Mouse (Mus musculus): Measurements from ENCODE around the gene Gpr62.
"Not testable (repeated sequence)": the region's sequence is repeated elsewhere in the genome, so short reads cannot be mapped to it uniquely, and the experiment has no call there.

Gene Gpr62

DNA sequence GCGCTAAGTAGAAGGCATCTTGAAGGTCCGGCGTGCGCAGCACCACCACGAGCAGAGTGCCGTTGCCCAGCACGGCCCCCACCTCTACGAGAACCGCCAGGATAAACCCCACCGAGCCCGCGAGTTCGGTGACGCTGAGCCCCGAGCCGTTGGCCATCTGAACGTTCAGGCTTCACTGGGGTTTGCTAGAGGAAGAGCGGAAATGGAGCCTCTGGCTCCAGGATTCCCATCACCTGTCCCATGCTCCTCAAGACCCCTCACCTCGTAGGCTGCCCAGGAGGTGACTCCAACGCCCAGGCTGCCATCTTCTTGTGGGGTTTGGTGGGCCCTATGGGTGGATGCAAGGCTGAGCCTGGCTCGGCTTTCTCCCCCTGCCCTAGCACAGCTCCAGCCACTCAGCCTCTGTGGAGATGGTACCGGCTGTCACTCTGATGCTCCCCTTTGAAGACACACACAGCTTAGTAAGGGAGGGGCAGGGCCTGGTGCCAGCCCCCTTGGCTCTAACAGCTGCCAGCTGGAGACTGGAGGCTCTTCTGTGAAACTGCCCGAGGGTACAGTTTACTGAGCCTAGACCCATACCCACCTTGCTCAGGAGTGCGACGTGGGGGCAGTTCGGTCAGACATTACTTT, at the start of gene Gpr62:
Gene Gpr62 (minus strand): TSS at position 368 of the 630 bp plus-strand sequence.
- DNase-seq (ENCODE audit: low spot score in 2 of 2) = no peak

DNA sequence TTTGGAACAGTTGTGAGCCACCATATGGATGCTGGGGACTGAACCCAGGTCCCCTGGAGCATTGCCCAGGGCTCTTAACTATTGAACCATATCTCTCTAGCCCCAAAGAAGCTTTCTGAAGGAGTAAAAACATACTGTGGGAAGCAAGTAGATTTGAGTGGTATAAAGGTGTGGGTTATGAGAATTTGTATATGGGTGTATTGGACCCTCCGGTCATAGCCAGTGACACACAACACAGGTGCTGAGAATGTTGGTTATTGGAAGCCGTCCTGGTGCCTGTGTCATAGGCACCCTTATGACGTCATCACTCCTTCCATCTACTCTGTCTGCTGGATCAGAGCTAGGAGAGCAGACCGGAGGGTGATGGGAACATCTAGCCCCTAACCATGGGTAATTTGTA, 48.5 kb upstream of the Gpr62 start, which contains the start of gene Iqcf5:
Gene Iqcf5 (plus strand): TSS at position 301 of the 400 bp plus-strand sequence.
- DNase-seq (ENCODE audit: low spot score in 2 of 2) = no peak

DNA sequence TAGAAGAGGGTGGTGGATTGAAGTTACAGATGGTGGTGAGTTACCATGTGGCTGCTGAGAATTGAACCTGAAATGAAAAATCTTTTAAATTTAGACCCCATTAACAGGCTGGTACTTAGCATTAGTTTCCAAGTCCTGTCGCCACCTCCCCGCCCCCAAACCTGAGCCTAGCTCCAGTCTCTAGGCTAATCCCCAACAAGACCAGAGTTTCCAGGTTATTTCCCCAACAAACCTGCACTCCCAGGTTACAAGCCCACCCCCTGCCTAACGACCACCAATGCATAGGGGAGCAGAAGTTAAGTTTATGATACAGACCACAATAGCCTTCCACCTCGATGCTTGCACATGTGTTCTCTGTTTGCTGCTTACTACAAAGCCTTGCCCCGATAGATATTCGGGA, 47.8 kb upstream of the Gpr62 start:
- no peak for DNase-seq (ENCODE audit: low spot score in 2 of 2)

GRCm38 (mm10) chr9:106512729-106513450, 47.2 kb upstream of the Gpr62 start:
- peak in 1 of 2 experiments; percentile 2 for DNase-seq (ENCODE audit: low spot score in 2 of 2)

- no peak for DNase-seq (ENCODE audit: low spot score in 2 of 2)
Measured at GRCm38 (mm10) chr9:106509356-106509755, 43.6 kb upstream of the Gpr62 start.

- DNase-seq (ENCODE audit: low spot score in 2 of 2) = no peak
Measured at GRCm38 (mm10) chr9:106504246-106504645, 38.5 kb upstream of the Gpr62 start.

DNA sequence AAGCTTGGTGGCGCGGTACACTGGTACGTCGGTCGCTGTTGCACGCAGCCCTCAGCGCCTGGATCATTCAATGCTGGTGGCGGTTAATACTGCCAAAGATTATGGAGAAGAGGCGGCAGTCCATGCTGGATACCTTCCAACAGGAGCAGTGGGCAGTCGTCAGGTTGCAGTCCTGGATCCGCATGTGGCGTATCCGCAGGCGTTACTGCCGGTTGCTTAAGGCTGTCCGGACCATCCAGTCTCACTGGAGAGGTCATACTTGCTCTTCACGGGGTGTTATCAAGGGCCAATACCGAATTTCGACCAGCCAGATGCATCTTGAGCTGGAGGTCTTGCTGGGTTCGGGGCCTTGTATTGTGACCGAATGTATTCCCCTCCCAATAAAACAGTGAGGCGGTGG, 36.1 kb upstream of the Gpr62 start:
- DNase-seq (ENCODE audit: low spot score in 2 of 2) = no peak

- DNase-seq (ENCODE audit: low spot score in 2 of 2) = no peak
Measured at GRCm38 (mm10) chr9:106499667-106500066, 33.9 kb upstream of the Gpr62 start, which contains the start of gene Iqcf1. Iqcf1 (plus strand) TSS chr9:106499967.

DNA sequence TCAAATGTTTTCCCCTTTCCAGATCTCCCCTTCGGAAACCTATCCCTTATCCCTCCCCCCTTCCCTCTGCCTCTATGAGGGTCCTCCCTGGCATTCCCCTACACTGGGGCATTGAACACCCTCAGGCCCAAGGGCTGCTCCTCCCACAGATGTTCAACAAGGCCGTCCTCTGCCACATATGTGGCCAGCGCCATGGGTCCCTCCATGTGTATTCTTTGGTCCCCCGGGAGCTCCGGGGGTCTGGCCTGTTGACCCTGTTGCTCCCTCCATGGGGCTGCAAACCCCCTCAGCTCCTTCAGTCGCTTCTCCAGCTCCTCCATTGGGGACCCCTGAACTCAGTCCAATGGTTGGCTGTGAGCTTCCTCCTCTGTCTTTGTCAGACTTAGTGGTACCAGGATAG, 21.9 kb upstream of the Gpr62 start:
- DNase-seq (ENCODE audit: low spot score in 2 of 2) = not testable (repeated sequence)

GRCm38 (mm10) chr9:106485076-106485475, 19.3 kb upstream of the Gpr62 start:
- DNase-seq (ENCODE audit: low spot score in 2 of 2) = no peak

DNA sequence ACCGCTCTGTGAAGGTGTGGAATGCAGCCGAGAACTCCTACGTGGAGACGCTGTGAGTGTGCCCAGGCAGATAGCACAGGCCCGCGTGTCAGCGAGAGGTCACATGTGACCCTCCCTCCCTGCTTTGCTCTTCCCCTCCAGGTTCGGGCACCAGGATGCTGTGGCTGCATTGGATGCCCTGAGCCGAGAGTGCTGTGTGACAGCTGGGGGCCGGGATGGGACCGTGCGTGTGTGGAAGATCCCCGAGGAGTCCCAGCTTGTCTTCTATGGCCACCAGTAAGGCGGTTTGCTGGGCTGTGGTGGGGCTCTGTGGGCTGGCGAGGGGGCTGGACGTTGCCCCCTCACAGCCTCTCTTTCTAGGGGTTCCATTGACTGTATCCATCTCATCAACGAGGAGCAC, 17.9 kb upstream of the Gpr62 start:
- DNase-seq (ENCODE audit: low spot score in 2 of 2) = no peak

DNA sequence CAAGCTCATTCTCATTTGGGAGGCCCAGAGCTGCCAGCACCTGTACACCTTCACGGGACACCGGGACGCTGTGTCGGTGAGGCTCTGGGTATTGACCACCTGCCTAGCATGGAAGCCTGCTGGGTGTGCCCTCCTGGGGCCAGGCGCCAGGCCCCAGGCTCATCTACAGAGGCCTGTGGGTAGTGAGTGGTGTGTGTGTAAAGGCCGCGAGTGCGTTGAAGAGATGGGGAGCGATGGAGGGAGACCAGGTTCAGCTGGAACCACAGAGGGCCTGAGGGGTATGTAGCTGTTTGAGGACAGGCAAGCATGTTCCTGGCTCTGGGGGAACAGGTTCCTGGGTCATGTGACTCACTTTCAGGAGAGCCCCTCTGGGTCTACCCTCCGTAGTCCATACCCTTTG, 17.4 kb upstream of the Gpr62 start:
- DNase-seq (ENCODE audit: low spot score in 2 of 2) = no peak

DNA sequence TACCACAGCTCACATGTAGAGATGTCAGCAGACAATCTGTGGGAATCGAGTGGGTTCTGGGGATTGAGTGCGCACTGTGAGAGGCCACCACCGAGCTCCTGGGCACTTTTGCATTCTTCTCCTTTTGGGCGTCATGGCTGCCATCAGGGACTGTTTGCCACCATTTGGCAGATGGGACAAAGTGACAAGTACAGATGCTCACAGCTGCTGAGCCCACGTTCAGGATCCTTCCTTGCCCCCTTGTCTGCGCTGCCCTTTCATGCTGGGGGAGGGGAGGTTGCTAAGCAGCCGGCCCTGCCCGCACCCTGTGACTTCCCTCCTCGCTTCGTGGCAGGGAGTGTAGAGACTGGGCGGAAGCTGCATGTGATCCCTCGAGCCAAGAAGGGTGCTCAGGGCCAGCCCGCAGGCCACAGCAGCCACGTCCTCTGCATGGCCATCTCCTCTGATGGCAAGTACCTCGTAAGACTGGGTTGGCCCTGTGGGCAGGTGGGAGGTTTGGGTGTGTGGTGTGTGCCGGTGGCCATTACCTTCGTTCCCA, 16.9 kb upstream of the Gpr62 start:
- no peak for DNase-seq (ENCODE audit: low spot score in 2 of 2)

DNA sequence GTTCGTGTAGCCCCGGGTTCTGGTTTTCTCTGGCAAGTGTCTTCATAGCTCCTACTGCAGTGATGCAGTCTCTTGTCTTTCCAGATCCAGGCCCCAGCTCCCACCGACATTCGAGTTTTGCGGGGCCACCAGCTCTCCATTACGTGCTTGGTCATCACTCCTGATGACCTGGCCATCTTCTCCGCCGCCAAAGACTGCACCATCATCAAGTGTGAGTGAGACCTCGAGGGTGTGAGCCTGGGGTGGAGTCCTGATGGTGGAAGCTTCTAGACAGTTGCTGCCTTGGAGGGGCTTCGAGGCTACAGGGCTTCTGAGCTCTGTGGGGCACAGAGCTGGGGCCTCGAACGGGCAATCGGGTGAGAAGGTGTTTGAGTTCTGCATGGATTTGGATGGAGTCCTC, 15.9 kb upstream of the Gpr62 start:
- DNase-seq (ENCODE audit: low spot score in 2 of 2) = no peak

GRCm38 (mm10) chr9:106481075-106481474, 15.3 kb upstream of the Gpr62 start:
- no peak for DNase-seq (ENCODE audit: low spot score in 2 of 2)

DNA sequence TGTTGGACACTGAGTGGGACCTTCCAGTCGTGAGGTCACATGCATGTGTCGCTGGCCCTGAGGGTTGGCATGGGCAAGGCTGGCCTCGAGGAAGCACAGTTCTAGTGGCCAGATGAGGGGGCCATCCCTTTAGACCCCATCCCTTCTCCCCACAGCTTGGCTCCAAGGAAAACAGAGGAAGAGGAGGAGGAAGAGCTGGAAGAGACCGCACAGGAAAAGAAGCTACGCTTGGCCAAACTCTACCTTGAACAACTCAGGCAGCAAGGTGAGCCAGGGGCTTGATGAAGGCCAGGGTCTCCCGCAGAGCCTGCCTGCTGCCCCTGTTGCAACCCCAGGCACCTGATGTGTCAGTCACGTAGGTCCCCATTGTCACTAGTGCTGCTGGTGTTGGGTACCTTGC, 14.8 kb upstream of the Gpr62 start:
- DNase-seq (ENCODE audit: low spot score in 2 of 2) = no peak

DNA sequence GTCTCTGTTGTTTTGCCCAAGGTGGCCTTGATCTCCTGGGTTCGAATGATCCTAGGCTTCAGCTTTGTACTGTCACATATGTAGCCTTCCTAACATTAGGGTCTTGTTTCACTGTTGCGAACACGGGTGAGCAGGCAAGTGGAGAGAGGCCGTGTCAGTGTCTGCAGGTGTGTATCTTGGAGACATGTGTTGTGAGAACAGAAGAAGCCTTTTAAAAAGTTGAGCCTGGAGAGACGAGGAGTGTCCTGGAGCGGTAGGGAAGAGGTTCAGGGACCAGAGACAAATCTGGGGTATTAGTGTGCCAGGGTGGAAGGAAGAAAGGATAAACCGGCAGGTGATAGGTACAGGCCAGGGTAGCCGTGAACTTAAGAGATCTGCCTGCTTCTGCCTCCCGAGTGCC, 12.4 kb upstream of the Gpr62 start:
- DNase-seq (ENCODE audit: low spot score in 2 of 2) = no peak

GRCm38 (mm10) chr9:106477649-106478048, 11.9 kb upstream of the Gpr62 start:
- no peak for DNase-seq (ENCODE audit: low spot score in 2 of 2)

- DNase-seq (ENCODE audit: low spot score in 2 of 2) = peak; percentile 99 to 100
Measured at GRCm38 (mm10) chr9:106476924-106477484, 11.3 kb upstream of the Gpr62 start, which contains the start of gene Parp3. Parp3 (minus strand) TSS chr9:106476949.

GRCm38 (mm10) chr9:106476002-106476923, 10.5 kb upstream of the Gpr62 start:
- peak; percentile 82 for DNase-seq (ENCODE audit: low spot score in 2 of 2)

DNA sequence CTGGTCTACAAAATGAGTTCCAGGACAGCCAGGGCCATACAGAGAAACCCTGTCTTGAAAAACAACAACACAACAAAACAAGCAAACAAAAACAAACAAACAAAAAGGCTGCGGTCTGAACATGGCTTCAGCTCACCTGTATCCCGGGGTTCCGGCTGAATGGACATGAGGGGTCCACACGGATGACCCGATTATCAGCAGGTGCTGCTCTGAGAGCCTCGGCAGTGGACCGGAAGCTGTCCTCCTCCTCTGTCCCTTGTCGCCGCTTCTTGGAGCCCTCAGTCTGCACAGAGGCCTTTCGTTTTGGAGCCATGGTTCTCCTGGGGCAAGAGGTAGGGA, 9.9 kb upstream of the Gpr62 start, which contains the start of gene Rrp9:
Gene Rrp9 (plus strand): TSS at position 301 of the 339 bp plus-strand sequence.
- no peak for DNase-seq (ENCODE audit: low spot score in 2 of 2)

DNA sequence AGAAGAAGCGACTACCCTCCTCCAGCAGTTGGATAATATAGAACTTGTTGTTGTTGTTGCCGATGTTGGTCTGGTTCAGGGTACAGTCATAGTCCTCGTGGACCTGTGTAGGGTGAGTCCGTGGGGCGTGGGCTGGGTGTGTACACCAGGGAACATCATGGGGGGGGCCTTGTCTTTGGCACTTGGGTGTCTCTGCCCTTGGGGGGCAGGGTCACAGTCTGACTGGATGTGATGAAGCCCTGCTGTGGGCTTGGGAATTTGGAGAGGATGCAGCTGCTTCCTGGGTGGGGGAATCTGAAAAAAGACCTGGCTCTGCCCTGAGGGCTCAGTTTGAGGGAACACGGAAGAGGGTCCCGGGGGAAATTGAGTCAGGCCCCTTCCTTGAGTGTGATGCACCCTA, 9.3 kb upstream of the Gpr62 start:
- no peak for DNase-seq (ENCODE audit: low spot score in 2 of 2)
